10 mouse cellular contexts compared by ENCODE assay signal in genomic region chr4:107653280-107653643, GRCm38 (mm10). TPM values are rescaled to one million over a fixed set of nuclear protein-coding genes. Genes with fewer than 3 reads are reported as not detected.
DNase-seq lines count a peak whose midpoint lies in the region; ATAC-seq and TF ChIP-seq lines count a peak whose summit lies in the region.
"Had no signal": no experiment of that assay in that cellular context is flagged by ENCODE, and none has a peak within 500 bp of the region (broad histone marks: within the 10 kb centered on the region; RNA-seq: fewer than 3 reads in every experiment).

No protein-coding gene starts in this region.

- H3K36me3 ChIP-seq in liver, embryonic 11.5 days (ENCODE audit: control insufficient read depth, insufficient read depth, low read length) = no peaks in the 10 kb centered on the region
- H3K36me3 ChIP-seq in liver, postnatal 0 days (replicated peaks; ENCODE audit: insufficient read depth, low read length) = no peaks in the 10 kb centered on the region
- H3K36me3 ChIP-seq in hindbrain, embryonic 13.5 days = no peaks in the 10 kb centered on the region
- H3K36me3 ChIP-seq in limb, embryonic 10.5 days = no peaks in the 10 kb centered on the region
- no peaks in the 10 kb centered on the region for H3K36me3 ChIP-seq in midbrain, embryonic 15.5 days (replicated peaks)
- H3K36me3 ChIP-seq: neural tube, embryonic 12.5 days had no signal

- H3K27ac ChIP-seq in liver, embryonic 11.5 days (ENCODE audit: low read depth, low read length) = no peak overlapping the region
- H3K27ac ChIP-seq in liver, postnatal 0 days (ENCODE audit: low read depth) = no peak overlapping the region
- no peak overlapping the region for H3K27ac ChIP-seq in hindbrain, embryonic 13.5 days
- H3K27ac ChIP-seq in limb, embryonic 10.5 days = peak overlapping the region; percentile 20; the same call in 1 of the 2 replicates
- H3K27ac ChIP-seq in midbrain, embryonic 15.5 days = no peak overlapping the region
- H3K27ac ChIP-seq: neural tube, embryonic 12.5 days had no signal

- TF ChIP-seq CTCF in liver, postnatal 0 days (IDR thresholded peaks at IDR 0.05; ENCODE audit: low read depth) = no peak

- H3K27me3 ChIP-seq in liver, embryonic 11.5 days (replicated peaks; ENCODE audit: control insufficient read depth, insufficient read depth, low read length) = 0 out of 2 replicates have a peak, but pooled peaks cover 2% of the 10 kb centered on the region
- no peaks in the 10 kb centered on the region for H3K27me3 ChIP-seq in liver, postnatal 0 days (ENCODE audit: insufficient read depth, low read length)
- peaks cover 15% of the 10 kb centered on the region; the same call in 1 of the 2 replicates for H3K27me3 ChIP-seq in hindbrain, embryonic 13.5 days
- peaks cover 73% of the 10 kb centered on the region for H3K27me3 ChIP-seq in limb, embryonic 10.5 days (ENCODE audit: low read depth, poor library complexity, severe bottlenecking)
- no peaks in the 10 kb centered on the region for H3K27me3 ChIP-seq in midbrain, embryonic 15.5 days (replicated peaks)
- H3K27me3 ChIP-seq: neural tube, embryonic 12.5 days had no signal

- ATAC-seq in liver, embryonic 11.5 days (replicated peaks; ENCODE audit: low FRiP score) = no peak
- ATAC-seq in liver, postnatal 0 days = no peak
- ATAC-seq in hindbrain, embryonic 13.5 days (ENCODE audit: low FRiP score) = peak; percentile 52
- ATAC-seq in midbrain, embryonic 15.5 days (replicated peaks) = peak; percentile 44; the same call in 1 of the 2 replicates

- H3K4me3 ChIP-seq in liver, embryonic 11.5 days (ENCODE audit: low read depth, low read length) = no peak overlapping the region
- no peak overlapping the region for H3K4me3 ChIP-seq in liver, postnatal 0 days (ENCODE audit: low read depth, low read length)
- H3K4me3 ChIP-seq in hindbrain, embryonic 13.5 days = no peak overlapping the region
- no peak overlapping the region for H3K4me3 ChIP-seq in limb, embryonic 10.5 days
- no peak overlapping the region for H3K4me3 ChIP-seq in midbrain, embryonic 15.5 days
- H3K4me3 ChIP-seq: neural tube, embryonic 12.5 days had no signal

- peak overlapping the region; percentile 56 for H3K4me2 ChIP-seq in liver, embryonic 11.5 days
- no peak overlapping the region for H3K4me2 ChIP-seq in liver, postnatal 0 days (ENCODE audit: low read depth, low read length)
- H3K4me2 ChIP-seq in hindbrain, embryonic 13.5 days = no peak overlapping the region
- no peak overlapping the region for H3K4me2 ChIP-seq in midbrain, embryonic 15.5 days

- H3K4me1 ChIP-seq in liver, embryonic 11.5 days (replicated peaks; ENCODE audit: control insufficient read depth, insufficient read depth, low read length) = 0 out of 2 replicates have a peak, but pooled peaks cover 6% of the 10 kb centered on the region
- no peaks in the 10 kb centered on the region for H3K4me1 ChIP-seq in liver, postnatal 0 days (ENCODE audit: insufficient read depth)
- peaks cover 26% of the 10 kb centered on the region for H3K4me1 ChIP-seq in hindbrain, embryonic 13.5 days (replicated peaks)
- peaks cover 30% of the 10 kb centered on the region for H3K4me1 ChIP-seq in limb, embryonic 10.5 days
- peaks cover 18% of the 10 kb centered on the region for H3K4me1 ChIP-seq in midbrain, embryonic 15.5 days

- no peak for TF ChIP-seq EP300 in liver, postnatal 0 days (IDR thresholded peaks at IDR 0.05; ENCODE audit: low read depth)

- no peak for DNase-seq in liver, embryonic 11.5 days (ENCODE audit: low spot score)
- no peak for DNase-seq in liver, postnatal 0 days
- DNase-seq in limb, embryonic 10.5 days (ENCODE audit: low spot score) = no peak
- DNase-seq in adrenal gland, adult (ENCODE audit: inconsistent age in 2 of 2, low spot score in 1 of 2) = no peak
- DNase-seq in urinary bladder, postnatal 25 days (ENCODE audit: low spot score) = no peak

- WGBS in liver, embryonic 11.5 days = 64% methylated on average over 5 of the region's 5 CpGs
- WGBS in liver, postnatal 0 days (ENCODE audit: insufficient replicate concordance) = 65% methylated on average over 5 of the region's 5 CpGs
- WGBS in hindbrain, embryonic 13.5 days = 69% methylated on average over 5 of the region's 5 CpGs
- 76% methylated on average over 5 of the region's 5 CpGs for WGBS in limb, embryonic 10.5 days
- WGBS in midbrain, embryonic 15.5 days = 77% methylated on average over 5 of the region's 5 CpGs

- no peak overlapping the region for H3K9ac ChIP-seq in liver, embryonic 11.5 days (ENCODE audit: low read depth, low read length)
- H3K9ac ChIP-seq in liver, postnatal 0 days (replicated peaks) = no peak overlapping the region
- H3K9ac ChIP-seq in hindbrain, embryonic 13.5 days = no peak overlapping the region
- H3K9ac ChIP-seq in midbrain, embryonic 15.5 days = no peak overlapping the region
- H3K9ac ChIP-seq: neural tube, embryonic 12.5 days had no signal

- H3K9me3 ChIP-seq in liver, embryonic 11.5 days (ENCODE audit: control insufficient read depth, low read length) = no peaks in the 10 kb centered on the region
- no peaks in the 10 kb centered on the region for H3K9me3 ChIP-seq in liver, postnatal 0 days (ENCODE audit: low read length)
- H3K9me3 ChIP-seq in hindbrain, embryonic 13.5 days = no peaks in the 10 kb centered on the region
- no peaks in the 10 kb centered on the region for H3K9me3 ChIP-seq in limb, embryonic 10.5 days (replicated peaks)
- no peaks in the 10 kb centered on the region for H3K9me3 ChIP-seq in midbrain, embryonic 15.5 days
- H3K9me3 ChIP-seq: neural tube, embryonic 12.5 days had no signal

RNA-seq across cellular contexts. Expression of gene Dmrtb1, which starts 30.8 kb away (rescaled TPM):
- not detected in 2 replicates for polyA plus RNA-seq in liver, embryonic 11.5 days (2014; fragmentation: Nextera tagmentation; extraction: Ambion mirVana)
- polyA plus RNA-seq in liver, postnatal 0 days (2015; fragmentation: Nextera tagmentation; extraction: Ambion mirVana) = not detected in 2 replicates
- 21.8 and 26.3 TPM in 2 replicates for polyA plus RNA-seq in hindbrain, embryonic 13.5 days (2015; fragmentation: Nextera tagmentation; extraction: Ambion mirVana)
- polyA plus RNA-seq in limb, embryonic 10.5 days (2016; fragmentation: Nextera tagmentation; extraction: Ambion mirVana) = 0.21 and 0.36 TPM in 2 replicates
- polyA plus RNA-seq in midbrain, embryonic 15.5 days (2015; fragmentation: Nextera tagmentation; extraction: Ambion mirVana) = 52.0 and 58.2 TPM in 2 replicates
- polyA plus RNA-seq: heart, embryonic 14.5 days; lung, embryonic 16.5 days had no signal

Comparison
In these comparisons a context has a peak if more than half of its experiments do, and no peak if none do; other contexts are left out.
1. ATAC-seq: peak in hindbrain, embryonic 13.5 days (single experiment) and midbrain, embryonic 15.5 days (single experiment); none in liver, embryonic 11.5 days (single experiment) and liver, postnatal 0 days (single experiment).
2. RNA of gene Dmrtb1, which starts 30.8 kb away (polyA plus RNA-seq): 52.0 to 58.2 TPM in midbrain, embryonic 15.5 days and 21.8 to 26.3 TPM in hindbrain, embryonic 13.5 days; 0.21 to 0.36 TPM in limb, embryonic 10.5 days, not detected in liver, postnatal 0 days and not detected in liver, embryonic 11.5 days; every median in the first group is over 10 times any median in the second.